Mouse (Mus musculus) lung, adult 2 months (tissue): ENCODE measurements around the gene Dtnb.

Experiments used
- CTCF ChIP-seq: fragments of 200-500 bp; IDR thresholded peaks from 2 replicates; pipeline ENCODE4 v1.5.1; 2011; ENCODE audit warnings: mild to moderate bottlenecking, low read length, control low read depth; ENCODE audit not compliant: insufficient read depth
- POLR2A ChIP-seq: fragments of 200-500 bp; IDR thresholded peaks from 2 replicates; pipeline ENCODE4 v1.6.1; 2011; ENCODE audit warnings: low read depth, mild to moderate bottlenecking, control low read depth, low read length, borderline replicate concordance; ENCODE audit errors: extremely low read depth

- TF ChIP-seq CTCF (no peak), POLR2A (no peak)
Measured at GRCm38 (mm10) chr12:3591595-3591994, 19.4 kb downstream of the Dtnb start.
